Mouse (Mus musculus) megakaryocyte progenitor cell, adult 5-6 weeks (primary cell): ENCODE measurements around the gene Prss40. TPM values are rescaled to one million over a fixed set of nuclear protein-coding genes. Genes with fewer than 3 reads are reported as not detected.

Source experiments
- ATAC-seq: replicated peaks from 2 replicates; pipeline ENCODE4 v1.8.0; 2016; ENCODE audit warnings: mild to moderate bottlenecking, moderate TSS enrichment, inconsistent platforms; ENCODE audit not compliant: poor library complexity
- total RNA-seq, 2 experiments: library from RNA; stranded (forward) in 1 of 2; stranded (reverse) in 1 of 2; fragments of 157-497, 149-512 nt in 1 of 2; fragments of 200-1000 nt in 1 of 2; gene quantifications; 2 replicates each; pipeline versions ENCODE4 v1.2.3 to v1.2.4; 2015 to 2017

Prss40 gene
- total RNA-seq, 2 experiments from 2014 or later: not detected

DNA sequence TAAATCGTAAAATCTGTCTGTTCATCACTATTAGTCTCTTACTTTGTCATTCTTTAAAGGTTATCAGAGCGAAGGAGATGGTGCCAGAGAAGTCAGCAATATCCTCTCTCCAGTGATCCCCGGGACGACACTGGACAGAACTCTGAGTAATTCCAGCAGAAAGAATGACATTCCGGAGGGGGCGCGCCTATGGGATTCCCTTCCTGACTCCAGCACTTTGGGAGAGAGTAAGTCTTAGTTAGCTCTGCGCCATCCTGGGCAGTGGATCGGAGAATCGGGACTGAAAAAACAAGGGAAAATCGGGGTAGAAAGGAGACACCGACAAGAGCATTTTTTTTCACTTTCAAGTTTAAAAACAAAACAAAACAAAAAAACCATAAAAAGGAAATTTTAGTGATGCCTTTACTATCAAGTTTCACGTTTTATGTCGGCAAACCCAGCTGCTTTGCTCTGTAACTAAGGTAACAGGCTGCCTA is 24.4 kb downstream of the Prss40 start:
- no peak for ATAC-seq

GRCm38 (mm10) chr1:34535043-34535698 is 25.6 kb downstream of the Prss40 start, which contains the start of gene Cfc1:
Gene Cfc1 (plus strand): TSS chr1:34535648.
- peak; percentile 41 for ATAC-seq

DNA sequence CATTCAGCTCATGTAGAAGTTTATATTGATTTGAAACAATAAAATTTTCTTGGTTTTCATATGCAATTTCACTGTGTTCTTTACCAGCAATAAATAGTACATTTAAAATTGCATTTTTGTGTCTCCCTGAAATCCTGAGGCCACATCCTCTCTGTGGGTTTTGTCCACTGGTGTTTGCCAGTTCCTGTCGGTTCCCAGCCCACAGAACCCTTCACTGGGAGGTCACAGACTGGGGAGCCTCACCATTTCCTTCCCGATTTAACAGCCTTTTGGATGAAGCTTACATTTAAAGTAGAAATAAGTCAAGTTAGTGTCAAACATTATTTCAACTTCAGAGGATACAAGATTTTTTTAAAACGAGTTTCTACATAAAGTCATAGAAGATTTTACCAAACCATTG is 26.2 kb downstream of the Prss40 start:
- ATAC-seq: 0 out of 2 replicates have a peak, but pooled peaks have one; percentile 42

GRCm38 (mm10) chr1:34523647-34524046 is 37.1 kb downstream of the Prss40 start:
- no peak for ATAC-seq

GRCm38 (mm10) chr1:34522850-34523244 is 37.9 kb downstream of the Prss40 start:
- ATAC-seq: no peak

DNA sequence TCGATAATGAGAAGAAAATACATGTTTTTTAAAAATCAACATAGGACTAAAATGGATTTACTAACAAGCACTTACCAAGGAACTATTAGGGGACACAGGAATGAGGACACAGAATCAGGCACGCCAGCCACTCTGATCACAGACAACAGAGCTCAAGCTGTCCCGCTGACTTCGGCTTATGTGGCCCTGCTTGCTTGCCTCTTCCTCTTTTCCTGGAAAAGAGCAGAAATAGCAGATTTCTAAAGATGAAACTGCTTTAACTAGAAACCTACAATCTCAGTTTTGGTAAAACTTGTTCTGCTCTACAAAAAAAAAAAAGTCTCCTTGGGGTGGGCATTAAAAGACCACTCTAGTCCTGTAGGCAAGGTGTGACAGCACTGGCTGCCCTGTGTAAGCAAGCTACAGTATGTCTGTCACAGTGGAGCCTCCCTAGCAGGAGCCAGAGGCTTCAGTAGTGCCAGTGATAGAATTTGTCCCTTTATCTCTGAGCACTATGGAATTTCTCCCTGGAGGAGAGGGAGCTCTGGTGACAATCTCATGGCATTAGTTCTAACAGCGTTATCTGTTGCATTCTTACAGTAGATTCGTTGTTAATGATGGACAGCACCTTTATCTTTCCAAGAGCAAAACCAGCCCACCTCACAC is 38.4 kb downstream of the Prss40 start:
- peak; percentile 46; the same call in 1 of the 2 replicates for ATAC-seq

DNA sequence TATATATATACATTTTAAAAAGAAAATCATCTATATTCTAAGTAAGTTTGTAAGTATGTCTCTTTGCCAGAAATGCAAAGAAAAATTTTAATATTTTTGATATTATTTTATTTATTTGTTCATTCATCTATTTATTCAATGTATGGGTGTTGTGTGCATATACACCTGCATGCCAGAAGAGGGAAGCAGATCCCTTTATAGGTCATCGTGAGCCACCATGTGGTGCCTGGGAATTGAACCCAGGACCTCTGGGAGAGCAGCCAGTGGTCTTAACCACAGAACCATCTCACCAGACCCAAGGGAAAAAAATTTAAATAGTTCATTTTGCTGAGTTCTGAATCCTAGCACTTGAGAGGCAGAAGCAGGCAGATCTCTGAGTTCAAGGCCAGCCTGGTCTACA is 42.5 kb downstream of the Prss40 start:
- no peak for ATAC-seq

DNA sequence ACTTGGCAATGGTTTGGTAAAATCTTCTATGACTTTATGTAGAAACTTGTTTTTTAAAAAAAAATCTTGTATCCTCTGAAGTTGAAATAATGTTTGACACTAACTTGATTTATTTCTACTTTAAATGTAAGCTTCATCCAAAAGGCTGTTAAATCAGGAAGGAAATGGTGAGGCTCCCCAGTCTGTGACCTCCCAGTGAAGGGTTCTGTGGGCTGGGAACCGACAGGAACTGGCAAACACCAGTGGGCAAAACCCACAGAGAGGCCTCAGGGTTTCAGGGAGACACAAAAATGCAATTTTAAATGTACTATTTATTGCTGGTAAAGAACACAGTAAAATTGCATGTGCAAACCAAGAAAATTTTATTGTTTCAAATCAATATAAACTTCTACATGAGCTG is 42.9 kb downstream of the Prss40 start:
- peak; percentile 41 for ATAC-seq

GRCm38 (mm10) chr1:34517297-34517696 is 43.4 kb downstream of the Prss40 start:
- peak; percentile 21; the same call in 1 of the 2 replicates for ATAC-seq

DNA sequence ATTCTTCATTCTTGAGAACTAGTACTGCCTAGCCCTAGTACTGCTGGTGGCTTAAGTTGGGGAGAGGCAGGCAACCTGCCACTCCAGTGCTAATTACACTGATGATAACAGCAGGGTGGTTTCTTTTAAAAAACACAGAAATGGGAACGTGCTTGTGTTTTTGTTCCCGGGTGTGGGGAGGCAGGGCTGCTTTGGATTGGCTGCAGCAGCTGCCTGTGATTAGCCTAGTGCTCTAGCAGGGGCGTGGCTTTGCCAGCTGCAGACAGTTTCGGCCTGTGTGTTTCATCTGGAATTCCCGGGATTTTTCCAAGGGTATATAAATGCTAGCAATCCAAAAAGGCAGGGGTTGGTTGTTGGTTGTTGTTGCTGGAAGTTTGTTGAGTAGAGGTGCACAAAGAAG is 44.1 kb downstream of the Prss40 start:
- ATAC-seq: 0 out of 2 replicates have a peak, but pooled peaks have one; percentile 15

GRCm38 (mm10) chr1:34513068-34513467 is 47.7 kb downstream of the Prss40 start:
- ATAC-seq: no peak

DNA sequence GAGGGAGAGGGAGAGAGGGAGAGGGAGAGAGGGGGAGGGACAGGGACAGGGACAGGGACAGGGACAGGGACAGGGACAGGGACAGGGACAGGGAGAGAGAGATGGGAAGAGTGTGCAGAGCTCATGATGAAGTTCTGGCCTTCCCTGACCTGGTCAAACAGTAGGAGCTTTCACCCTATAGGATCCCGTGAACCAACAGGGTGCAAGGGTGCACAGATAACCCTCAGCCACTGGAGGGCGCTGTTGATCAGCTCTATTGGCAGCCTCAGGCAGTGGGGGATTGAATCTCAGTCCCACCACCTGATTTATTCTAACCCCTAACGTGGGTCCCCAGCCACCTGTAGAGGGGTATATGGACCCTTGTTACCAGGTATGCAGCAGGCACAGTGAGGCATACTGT is 49.7 kb downstream of the Prss40 start:
- peak; percentile 81 for ATAC-seq

- peak; percentile 77 for ATAC-seq
These were observed 50.2 kb downstream of the Prss40 start for GRCm38 (mm10) chr1:34510575-34510981.

GRCm38 (mm10) chr1:34507986-34508385 is 52.8 kb downstream of the Prss40 start:
- no peak for ATAC-seq

DNA sequence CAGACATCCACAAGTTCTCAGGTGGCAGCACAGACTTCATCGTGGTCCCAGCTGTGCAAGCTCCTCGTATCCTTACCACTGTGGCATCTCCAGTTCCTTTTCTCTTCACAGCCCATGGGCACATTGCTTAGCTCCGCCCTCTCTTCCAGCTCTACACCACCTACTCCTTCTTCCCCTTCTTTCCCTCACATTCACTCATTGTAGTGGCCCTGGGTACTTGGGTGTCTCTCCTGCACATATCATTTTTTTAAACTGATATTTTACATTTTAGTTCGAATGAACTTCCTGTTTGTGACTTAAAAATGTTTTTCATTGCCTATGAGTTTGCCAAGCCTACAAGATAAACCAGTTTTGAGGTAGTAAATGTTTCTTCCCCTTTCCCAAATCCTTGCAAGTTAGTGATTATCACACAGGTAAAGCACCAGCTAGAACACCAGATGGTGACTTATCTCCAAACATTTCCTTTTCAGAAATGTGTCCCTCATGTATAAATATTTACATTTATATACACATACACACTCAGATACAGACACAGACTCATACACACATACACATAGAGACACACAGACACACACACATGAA is 54.7 kb downstream of the Prss40 start:
- peak; percentile 66 for ATAC-seq

- ATAC-seq: no peak
These were observed 55.4 kb downstream of the Prss40 start for GRCm38 (mm10) chr1:34505307-34505706.

- ATAC-seq: no peak
These were observed 57.8 kb downstream of the Prss40 start for GRCm38 (mm10) chr1:34502991-34503390.

Other genes with a start within 250 kb of the Prss40 start
- 52.4 and 54.5 TPM in 2 replicates for gene Ccdc115, start 121.3 kb downstream of the Prss40 start, total RNA-seq (2015)
- gene Ccdc115, start 121.3 kb downstream of the Prss40 start, total RNA-seq (2017): 65.5 and 65.9 TPM in 2 replicates
- gene Imp4, start 121.1 kb downstream of the Prss40 start, total RNA-seq (2015): 53.6 and 69.7 TPM in 2 replicates
- gene Imp4, start 121.1 kb downstream of the Prss40 start, total RNA-seq (2017): 29.5 and 32.1 TPM in 2 replicates
- gene Ptpn18, start 101.2 kb downstream of the Prss40 start, total RNA-seq (2015): 51.7 and 55.5 TPM in 2 replicates
- gene Ptpn18, start 101.2 kb downstream of the Prss40 start, total RNA-seq (2017): 287 and 316 TPM in 2 replicates
- 0.29 TPM in 1 of 2 replicates, not detected in the other for gene Prss39, start 62.5 kb downstream of the Prss40 start, total RNA-seq (2015)
- gene Prss39, start 62.5 kb downstream of the Prss40 start, total RNA-seq (2017): not detected in 2 replicates
- gene Cfc1, start 25.3 kb downstream of the Prss40 start, total RNA-seq (2015): 0.17 TPM in 1 of 2 replicates, not detected in the other
- not detected in 2 replicates for gene Cfc1, start 25.3 kb downstream of the Prss40 start, total RNA-seq (2017)
- gene Amer3, start 18.7 kb upstream of the Prss40 start, total RNA-seq (2015): not detected in 2 replicates
- not detected in 2 replicates for gene Amer3, start 18.7 kb upstream of the Prss40 start, total RNA-seq (2017)